Mouse (Mus musculus): ENCODE data around the gene Lpin2.

The Lpin2 gene

DNA sequence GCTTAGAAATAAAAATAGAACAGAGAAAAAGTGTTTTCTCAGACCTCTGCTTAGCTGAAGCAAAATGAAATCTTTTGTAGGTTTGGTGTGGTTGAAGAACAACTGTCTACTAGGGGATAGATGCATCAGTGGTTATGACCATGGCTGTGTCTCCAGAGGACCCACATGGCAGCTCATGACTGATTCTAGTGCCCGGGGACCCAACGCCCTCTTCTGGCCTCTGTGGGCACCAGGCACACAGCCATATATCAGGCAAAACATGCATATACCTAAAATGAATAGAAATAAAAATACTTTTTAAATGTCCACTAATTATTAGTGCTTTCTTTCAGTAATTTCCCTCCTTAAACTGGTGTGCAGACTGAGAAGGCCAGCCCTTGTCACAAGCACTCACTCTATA lies 49.6 kb downstream of the Lpin2 start:
- no peak for DNase-seq (ENCODE audit: low spot score)

DNA sequence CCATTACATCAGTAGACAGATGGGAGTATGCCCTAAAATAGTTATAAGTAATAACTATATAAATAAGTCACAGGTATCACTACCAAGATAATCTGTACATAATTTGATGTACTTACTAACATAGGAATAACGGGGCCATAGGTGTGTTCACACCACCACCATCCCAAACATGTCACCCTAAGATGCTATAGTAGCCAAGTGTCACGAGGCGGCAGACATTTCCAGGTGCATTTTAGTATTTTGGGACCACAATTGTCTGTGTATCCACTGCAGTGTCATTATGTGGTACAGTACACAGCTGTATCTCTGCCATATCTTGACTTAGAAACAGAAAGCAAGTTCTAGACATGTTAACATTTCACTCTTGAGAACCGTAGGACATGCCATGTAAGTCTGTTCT lies 50.9 kb downstream of the Lpin2 start:
- DNase-seq (ENCODE audit: low spot score): no peak

DNA sequence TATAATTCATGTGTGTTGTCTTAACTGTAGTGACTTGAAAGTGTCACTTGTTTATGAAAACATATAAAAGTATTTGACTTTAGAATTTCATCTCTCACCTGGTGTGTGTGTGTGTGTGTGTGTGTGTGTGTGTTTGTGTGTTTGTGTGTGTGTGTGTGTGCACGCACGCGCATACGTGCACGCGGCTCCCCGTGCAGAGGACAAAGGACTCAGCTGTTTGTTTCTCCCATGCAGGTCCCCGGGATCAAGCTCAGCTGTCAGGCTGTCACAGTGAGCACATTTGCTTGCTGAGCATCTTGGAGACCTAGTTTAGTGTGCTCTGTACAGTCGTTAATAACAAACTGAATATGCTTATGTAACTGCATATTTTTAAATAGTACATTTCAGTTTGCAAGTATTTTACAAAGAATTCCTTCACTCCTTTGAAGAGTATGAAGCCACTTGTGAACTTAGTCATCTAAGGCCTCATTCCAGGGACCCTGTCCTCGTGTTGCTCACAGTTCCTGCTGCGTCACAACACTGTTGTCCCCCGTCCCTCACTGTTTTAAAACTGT lies 51.8 kb downstream of the Lpin2 start:
- DNase-seq (ENCODE audit: low spot score): no peak

DNA sequence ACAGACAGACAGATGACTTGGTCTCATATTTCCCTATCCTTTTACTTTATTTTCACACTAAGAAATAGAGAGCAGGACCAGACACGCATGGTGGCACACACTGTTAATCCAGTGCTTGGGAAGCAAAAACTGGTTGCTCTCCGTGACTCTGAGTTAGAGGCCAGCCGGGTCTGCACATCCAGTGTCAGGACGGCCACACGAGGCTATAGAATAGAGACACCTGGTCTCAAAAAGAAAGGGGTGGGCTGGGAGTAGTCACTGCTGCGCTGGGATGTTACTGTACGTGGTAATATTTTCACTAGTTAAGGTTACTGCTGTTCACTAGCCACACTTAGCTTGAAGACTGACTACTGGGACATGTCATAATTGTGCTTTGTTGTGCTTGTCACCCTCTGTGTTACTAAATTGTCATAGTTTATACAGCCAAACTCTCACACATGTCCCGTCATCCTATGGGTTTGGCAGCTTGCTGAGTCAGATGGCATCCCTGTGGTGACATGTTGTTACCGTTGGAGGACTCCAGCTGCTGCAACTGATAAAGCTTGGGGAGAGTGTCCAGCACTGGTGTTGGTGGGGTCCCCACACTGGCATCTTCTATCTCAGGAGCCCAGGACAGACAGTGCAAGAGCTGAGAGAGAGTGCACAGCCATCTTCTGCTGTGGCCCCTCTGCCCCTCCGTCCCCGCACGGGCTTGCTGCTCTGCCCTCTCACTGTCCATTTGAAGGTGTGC lies 53.0 kb downstream of the Lpin2 start:
- DNase-seq (ENCODE audit: low spot score): no peak

DNA sequence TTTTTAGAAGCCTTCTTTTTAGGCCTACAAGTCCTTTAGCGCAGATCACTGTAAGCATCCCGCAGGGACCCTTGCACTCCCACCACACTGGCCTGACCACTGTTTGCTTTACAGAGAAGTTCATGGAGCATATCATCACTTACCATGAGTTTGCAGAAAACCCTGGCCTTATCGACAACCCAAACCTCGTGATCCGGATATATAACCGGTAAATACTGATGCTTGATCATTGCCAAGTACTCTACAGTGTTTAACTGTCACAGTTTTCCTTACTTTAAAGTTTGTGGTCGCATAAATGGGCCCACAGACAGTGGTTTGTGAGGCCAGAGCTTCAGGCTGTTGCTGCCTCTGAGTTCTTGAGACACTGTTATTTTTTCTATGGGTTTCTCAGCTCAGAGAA lies 56.1 kb downstream of the Lpin2 start:
- DNase-seq (ENCODE audit: low spot score): no peak

DNA sequence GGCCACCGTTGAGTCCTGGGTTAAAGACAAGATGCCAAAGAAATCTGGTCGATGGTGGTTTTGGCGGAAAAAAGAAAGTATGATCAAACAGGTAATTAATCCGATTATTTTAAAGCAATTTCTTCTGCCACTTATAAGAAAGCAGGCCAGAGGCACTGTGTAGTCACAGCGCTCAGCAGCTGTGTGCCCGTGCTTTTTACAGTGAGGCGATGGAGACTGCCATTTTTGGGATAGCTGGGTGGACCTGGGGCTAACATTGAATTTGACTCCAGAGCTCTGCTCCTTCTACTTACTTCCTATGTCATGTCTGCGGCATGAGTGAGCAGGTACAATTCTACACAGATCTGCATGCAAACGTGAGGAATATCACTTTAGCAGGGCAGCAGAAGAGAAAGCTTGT lies 58.5 kb downstream of the Lpin2 start:
- no peak for DNase-seq (ENCODE audit: low spot score)

DNA sequence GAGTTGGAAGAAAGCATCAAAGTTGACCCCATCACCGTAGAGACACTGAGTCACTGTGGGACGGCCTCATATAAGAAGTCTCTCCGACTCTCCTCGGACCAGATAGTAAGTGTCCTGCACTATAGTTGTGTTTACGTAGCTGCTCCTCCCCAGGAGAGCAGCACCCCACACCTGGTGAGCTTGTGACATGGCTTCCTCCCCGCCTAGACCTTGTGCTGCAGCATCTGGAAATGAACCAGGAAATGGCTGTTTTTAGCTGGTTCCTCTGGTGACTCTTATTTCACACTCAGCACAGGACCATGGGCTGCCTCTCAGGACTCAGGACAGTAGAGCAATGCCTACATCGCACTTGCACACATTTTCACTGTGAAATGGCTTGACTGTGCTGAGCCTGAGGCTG lies 60.3 kb downstream of the Lpin2 start:
- no peak for DNase-seq (ENCODE audit: low spot score)

DNA sequence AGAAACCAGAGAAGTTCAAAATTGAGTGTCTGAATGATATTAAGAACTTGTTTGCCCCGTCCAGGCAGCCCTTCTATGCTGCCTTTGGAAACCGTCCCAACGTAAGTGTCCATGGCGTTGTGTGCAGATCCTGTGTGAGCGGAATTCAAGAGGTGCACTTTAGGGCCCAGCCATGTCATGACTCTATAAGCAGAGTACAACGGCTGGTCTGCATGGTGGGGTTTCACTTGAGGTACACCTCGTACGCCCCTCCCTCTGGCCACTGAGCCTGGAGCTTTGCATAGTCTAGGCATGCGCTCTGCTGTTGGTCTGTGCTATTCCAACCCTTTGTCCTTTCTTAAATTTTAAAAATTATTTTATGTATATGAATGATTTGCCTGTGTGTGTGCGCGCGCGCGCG lies 62.8 kb downstream of the Lpin2 start:
- DNase-seq (ENCODE audit: low spot score): no peak

DNA sequence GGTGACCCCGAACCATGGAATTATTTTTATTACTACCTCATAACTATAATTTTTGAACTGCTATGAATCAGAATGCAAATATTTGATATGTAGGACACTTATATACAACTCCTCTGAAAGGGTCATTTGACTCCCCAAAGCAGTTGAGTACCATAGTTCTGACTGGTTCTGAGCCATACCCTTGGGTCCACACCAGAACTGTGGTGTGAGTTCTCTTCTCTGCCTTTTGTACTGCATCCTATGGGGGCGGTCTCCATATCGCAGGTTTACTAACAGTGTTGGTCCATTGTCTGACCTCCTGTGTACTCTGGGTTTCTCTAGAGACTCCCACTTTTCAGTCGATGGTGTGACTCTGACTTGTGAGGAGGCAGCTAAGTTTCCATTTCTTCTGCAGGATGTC lies 63.7 kb downstream of the Lpin2 start:
- no peak for DNase-seq (ENCODE audit: low spot score)

DNA sequence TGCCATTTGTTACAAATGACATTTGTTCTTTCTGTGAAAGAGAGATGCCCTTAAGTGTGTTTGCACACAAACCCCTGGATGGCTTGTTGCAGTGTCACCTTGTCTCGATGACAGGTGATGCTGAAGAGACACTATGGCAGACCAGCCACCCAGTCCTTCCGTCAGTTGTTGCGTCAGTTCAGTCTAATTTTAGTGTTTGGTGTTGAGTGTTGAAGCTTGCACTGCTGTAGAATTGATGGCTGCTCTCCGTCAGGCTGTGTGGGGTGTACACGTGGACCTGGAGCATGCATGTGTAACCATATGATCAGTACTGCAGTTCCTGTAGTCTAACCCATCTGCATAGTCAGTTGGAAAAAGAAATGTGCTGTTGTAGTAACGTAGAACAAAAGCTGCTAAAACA lies 66.6 kb downstream of the Lpin2 start:
- no peak for DNase-seq (ENCODE audit: low spot score)

DNA sequence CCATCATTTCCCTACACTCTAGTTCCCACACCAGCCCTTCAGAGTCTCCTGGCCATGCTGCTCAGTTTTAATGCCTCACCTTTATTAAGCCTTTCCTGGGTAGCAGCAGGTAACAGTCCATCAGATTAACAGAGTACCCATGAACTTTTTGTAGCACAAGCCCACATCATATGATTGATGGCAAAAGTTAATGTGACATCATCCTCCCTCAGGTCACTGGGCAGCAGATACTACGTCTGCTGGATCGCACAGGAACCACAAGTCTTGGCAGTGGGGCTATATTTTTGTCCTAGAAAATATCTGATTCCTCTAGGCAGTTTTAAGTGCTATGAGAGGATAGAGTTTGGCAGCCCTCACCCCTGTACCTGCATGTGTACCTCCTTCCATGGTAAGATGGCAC lies 67.7 kb downstream of the Lpin2 start:
- DNase-seq (ENCODE audit: low spot score): no peak

DNA sequence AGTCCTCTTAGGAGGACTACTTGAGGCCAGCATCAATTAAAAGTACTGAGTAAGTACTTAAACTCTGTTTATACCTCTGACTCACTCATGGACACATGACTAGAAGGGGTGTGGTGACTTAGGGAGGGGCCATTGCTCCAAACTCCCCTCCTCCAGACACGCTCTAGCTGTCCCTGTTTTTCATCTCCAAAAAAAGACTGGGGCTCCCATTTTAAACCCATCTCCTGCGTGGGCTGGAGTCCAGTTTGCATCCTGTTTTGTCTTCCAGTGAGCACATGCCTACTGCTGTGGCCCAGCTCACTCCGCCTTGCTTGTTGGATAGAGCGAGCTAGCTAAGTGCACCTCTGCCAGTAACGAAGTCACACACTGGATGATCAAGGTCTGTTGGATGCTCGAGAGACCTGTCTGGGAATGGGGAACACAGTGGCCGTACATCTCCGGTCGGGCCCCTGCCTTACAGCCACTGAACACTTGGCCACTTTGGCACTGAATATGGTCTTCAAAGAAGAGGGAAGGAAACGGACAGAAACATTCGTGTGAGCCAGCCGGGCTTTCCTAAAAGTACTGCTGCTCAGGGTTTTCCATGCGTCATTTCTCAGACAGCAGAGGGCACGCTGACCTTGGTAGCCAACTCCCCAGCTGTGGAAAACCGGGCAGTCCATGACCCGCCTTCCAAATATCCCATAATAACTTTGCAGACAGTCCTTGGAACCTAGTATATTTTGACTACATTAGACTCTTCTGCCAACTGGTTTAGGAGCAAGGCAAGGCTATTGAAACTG lies 68.7 kb downstream of the Lpin2 start:
- peak; percentile 11 for DNase-seq (ENCODE audit: low spot score)

DNA sequence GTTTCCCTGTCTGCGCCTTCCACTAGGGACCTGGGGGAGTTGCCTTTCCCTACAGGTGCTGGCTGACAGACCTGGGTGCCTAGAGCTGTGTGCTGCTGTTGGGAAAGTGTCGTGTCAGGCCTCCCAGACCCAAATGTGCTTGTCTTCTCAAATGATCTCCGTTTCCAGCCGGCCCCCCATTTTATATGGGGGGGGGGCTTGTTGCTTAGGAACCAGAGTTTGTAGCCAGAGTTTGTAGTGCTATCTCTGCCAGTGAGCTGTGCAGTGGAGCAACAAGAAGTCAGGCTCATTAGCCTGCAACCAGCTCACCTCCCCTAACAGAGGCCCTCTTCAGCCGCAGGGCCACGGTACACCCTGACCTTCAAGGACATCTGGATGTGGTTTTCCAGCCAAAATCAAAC lies 69.2 kb downstream of the Lpin2 start:
- no peak for DNase-seq (ENCODE audit: low spot score)

DNA sequence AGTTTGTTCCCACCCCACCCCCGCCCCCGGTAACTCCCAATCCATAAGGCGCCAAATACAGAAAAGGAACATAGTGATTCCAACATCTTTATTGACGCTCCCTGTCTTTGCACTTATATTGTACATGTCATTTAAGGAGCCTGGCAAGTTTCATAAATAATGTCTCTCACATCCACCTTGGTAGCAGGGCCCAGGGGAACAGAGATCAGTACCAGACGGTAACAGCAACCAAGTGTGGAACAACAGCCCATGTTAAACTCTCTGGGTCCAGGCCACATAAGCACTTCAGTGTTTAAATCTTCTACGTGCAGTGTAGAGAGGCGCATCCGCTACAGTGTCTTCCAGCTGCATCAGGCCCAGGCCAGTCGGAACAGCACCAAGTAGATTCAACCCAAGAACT lies 69.7 kb downstream of the Lpin2 start:
- no peak for DNase-seq (ENCODE audit: low spot score)

DNA sequence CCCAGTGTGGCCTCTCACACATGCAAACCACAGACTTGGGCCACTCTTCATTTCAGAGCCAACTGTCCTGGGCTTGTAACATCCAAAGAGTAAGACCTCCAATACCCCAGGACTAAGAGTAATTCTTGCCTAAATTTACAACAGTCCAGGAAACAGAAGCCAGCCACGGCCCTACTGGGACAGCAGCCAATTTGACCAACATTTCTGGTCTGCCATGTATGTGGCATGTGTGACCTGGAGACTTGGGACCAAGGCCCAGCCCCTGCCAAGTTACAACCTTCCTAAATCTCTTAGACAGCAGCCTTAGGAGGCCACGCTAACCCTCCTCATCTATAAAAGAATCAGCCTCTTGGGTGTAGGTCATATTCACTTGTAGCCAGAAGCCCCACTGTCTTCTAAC lies 71.0 kb downstream of the Lpin2 start:
- DNase-seq (ENCODE audit: low spot score): no peak

DNA sequence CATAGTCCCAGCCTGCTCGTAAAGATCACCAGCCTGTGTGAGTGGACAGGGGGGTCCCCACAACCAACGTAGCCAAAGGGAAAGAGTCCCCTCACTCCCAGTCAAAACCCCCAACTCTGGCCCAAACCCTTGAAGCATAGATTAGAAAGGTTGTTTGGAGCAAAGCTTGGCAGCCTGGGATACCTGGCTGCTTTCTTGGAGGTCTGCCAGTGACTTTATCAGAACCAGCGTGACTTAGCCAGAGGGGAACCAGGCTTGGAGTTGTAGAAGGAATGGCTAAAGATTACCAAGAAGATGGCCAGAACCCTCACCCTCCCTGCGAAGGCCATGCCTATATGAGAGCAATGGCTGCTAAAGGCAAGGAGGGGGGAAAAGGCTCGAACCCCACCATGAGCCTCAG lies 71.7 kb downstream of the Lpin2 start:
- no peak for DNase-seq (ENCODE audit: low spot score)

DNA sequence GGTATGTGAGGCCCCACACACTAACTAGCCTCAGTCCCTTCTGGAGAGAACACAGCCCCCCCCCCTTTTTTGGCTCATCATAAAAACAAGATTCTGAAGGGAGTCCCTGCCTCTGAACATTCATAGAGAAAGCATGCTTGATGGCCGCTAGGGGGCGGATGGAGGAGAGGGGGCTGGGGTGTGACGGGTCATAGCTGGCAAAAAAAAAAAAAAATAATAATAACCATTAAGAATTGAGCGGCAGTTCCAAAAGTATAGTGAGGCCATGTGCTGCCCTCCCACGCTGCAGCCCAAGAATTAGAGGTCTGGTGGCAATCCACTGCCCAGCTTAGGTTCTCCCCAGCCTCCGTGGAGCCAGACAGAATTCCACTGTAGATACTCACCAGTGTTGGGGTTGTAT lies 72.4 kb downstream of the Lpin2 start:
- peak; percentile 31 for DNase-seq (ENCODE audit: low spot score)

DNA sequence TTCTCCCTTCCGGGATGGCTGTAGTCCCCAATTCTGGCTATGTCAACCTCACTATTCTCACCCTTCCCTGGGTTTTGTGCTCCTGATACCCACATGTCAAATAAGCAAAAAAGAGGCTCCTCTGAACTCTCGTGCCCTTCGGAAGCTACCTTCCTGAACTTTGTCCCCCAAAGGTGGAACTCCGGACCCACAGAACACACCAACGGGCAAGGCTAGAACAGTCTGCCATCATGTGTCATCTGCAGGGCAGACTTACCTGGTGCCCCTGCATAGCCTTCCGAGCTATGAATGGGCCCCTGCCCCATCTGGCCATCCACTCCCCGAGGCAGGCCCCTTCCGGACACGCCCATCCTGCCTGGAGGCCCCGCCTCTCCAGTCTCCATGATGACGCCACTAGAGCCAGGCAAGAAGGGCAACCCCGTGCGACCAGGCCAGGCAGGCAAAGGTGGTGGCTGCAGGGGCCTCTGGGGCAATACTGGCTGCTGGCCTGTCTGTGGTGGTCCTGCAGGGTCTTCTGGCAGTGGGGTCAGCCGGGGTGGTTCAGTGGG lies 73.8 kb downstream of the Lpin2 start:
- DNase-seq (ENCODE audit: low spot score): no peak

DNA sequence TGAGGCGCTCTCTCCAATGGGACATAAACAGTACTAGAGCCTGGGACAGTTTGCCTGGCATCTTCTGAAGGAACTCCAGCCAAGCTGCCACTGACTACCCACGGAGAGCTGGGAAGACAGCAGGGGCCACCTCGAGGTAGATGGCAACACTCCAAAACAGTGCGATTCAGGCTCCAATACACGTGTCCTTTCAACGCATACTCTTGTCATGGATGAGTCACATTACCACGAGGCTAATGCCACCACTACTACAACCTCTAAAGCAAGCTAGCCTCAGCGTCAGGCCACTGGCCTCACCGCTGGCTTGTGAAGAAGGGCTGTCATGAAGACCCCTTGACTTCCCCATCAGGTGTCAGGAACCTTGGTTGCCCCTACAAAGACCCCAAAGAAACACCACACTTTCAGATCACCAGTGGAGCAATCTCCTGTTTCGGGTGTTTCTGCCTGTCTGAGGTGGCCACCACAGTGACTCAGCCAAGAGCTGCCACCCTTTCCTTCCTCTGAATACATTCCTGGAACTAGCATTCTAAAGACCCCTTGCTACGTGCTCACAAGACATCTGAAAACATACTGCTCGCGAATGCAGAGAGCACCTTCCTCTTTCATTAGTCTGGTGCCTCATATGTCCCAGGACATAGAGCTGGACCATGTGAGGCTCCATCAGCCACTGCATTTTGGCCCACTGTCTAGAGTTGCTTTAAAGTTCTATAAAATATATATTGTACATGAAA lies 74.6 kb downstream of the Lpin2 start:
- no peak for DNase-seq (ENCODE audit: low spot score)

DNA sequence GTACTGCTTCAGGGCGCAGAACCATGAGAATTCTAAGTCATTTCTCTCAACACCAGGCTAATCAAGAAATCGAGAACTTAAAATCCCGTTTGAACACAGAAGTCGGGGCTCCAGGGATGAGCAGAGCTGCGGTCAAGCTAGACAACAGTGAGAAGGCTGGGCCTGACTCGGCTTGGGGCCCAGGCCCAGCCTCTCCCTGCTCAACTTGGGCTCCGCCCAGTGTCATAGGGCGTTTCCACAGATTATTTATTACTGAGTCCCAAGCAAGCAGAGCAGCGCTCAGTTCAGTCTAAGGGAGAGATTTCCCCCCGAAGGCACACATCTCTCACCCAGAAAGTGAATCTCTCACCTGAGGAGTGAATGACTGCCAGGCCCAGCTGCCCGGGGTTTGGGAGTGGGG lies 77.4 kb downstream of the Lpin2 start:
- peak; percentile 56 for DNase-seq (ENCODE audit: low spot score)

DNA sequence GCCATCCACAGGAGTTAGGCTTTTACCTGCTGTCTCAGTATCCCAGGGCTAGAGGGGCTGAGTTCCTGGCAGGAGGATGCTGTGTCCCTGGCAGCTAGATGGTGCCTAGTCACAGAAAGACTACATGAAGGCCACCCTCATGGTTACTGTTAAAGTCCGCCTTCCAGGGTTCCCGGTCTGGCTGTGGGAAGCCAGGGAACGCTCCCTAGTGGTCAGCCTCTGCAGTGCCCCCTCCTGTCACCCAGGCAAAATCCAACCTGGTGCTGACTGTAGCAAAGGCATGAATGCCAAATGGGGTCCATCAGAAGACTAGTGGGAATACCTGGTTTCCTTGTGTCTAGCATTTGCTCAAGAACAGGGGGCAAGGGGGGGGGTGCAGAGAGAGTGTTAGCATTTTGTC lies 78.3 kb downstream of the Lpin2 start:
- DNase-seq (ENCODE audit: low spot score): no peak

DNA sequence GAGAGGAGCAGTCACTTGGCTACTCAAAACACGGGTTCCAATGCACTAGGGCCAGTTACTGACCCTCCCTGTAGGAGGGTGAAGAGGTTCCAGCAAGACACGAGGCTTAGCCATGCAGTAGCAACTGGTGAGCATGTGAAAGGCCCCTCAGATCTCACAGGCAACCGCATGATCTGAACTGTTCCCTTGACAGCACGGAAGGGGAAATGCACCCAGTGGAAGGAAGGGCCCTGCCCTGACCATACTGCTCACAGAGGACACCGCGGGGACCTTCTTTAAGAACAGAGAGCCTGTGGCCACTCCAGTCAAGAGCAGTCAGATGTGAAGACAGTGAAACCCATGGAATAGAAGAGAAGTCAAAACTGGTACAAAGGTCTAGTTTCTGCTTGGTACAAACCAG lies 80.8 kb downstream of the Lpin2 start:
- no peak for DNase-seq (ENCODE audit: low spot score)

DNA sequence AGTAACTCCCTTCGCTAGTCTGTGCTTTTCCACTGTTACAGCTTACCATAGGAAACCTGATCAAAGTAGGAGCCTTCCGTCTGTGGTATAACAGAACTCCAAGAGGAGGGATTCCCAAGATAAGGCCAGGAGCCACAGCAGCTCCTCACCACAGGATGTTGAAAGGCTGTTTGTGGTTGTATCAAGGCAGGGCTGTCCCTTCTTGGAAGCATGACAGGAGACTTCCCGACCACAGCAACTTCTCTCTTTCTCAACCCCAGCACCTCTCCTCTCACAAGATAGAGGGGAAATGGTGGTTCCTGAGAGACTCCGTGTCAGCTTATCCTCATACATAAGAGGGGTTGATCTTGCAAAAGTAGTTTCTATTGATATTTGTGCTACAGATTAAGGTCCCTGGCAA lies 82.4 kb downstream of the Lpin2 start:
- DNase-seq (ENCODE audit: low spot score): no peak
